Mouse (Mus musculus): Measurements from ENCODE around the gene Kat2a.

Kat2a gene

DNA sequence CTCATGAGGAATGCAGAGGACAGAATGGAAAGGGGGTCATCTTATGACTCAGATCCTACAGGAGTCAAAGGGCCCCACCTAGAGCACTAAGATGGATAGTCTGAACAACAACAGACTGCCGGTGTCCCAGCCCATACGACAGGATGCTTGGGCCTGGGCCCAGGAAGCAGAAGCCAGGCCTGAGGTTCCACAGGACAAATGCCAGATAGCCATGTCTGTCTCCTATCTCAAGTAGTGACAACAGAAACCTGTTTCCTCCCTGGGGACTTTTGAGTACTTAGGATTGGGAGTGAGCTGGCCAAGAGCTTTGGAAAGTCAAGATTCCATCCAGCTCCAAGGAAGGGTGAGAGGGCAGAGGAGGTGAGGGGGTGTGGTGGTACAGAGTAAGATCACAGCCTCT, 40.3 kb downstream of the Kat2a start:
- no peak for DNase-seq (ENCODE audit: low read depth)

DNA sequence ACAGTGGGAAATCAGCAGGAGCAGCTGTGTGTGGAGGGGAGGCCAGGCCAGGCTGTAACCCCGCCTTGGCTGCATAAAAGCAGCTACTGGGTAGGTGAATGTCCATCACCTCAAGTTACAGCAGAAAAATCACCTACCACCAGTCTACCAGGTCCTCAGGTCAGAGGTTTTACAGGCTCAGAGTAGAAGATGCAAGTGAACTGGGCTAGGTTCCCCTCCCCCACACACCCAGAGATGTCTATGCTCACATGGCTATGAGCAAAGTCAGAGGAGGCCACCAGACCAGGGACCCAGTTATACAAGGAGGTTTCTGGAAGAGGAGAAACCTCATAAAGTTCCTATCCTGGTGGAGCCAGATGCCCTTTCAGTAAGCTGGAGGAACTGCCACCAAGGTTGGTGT, 41.2 kb downstream of the Kat2a start:
- DNase-seq (ENCODE audit: low read depth) = no peak

DNA sequence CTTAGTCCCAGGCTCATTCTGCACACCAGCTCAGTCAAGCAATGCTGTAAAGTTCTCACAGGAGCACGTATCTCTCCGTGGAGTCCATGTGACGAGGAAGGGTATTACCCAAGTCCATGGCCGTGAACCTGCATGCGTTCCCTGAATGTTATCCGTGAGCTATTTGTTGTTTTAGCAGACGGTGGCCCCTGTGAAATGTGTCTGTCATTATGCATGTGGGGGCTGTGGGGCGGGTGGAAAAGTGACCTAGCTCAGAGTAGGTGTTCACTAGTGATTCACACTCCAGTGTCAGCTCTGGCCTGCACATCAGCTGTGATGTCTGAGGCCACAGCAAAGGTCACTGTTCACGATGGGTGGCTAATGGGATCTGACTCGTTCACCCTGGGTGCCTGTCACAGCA, 52.5 kb downstream of the Kat2a start:
- DNase-seq (ENCODE audit: low read depth) = no peak

DNA sequence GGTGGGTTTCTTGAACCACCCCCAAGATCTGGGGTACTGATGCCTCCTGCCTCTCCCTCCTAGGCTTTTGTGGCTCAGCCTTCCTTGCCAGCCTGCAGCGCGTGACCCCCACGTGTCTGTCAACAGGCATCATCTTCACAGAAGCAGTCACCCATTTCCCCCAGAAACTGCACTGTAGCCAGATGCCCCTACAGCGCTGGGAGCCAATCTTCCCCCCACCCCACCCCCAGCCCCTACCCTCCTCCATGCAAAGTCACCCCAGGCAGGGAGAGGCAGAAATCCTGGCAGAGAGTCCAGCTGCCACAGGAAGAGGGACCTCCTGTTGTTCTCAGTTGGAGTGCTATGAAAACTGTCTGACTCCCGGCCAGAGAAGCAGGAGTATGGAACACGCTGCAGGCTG, 55.8 kb downstream of the Kat2a start:
- no peak for DNase-seq (ENCODE audit: low read depth)

DNA sequence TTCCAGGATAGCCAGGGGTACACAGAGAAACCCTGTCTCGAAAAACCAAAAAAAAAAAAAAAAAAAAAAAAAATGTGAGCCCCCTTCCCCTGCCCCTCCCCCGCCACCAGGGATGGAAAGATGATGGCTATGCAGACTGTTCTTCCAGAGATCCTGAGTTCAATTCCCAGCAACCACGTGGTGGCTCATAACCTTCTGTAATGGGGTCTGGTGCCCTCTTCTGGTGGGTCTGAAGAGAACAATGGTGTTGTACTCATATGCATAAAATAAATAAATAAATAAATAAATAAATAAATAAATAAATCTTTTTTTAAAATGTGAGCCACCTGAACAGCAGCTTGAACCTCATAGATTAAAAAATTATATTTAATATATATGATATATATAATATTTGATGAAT, 56.7 kb downstream of the Kat2a start:
- peak; percentile 21 for DNase-seq (ENCODE audit: low read depth)
